Mouse (Mus musculus) CD4-positive, CD25-positive, alpha-beta regulatory T cell, adult 9 weeks (primary cell): ENCODE measurements around the gene Gast. TPM values are rescaled to one million over a fixed set of nuclear protein-coding genes. Genes with fewer than 3 reads are reported as not detected.

ENCODE experiments used
- polyA plus RNA-seq: library from polyadenylated mRNA; unstranded; fragments of 100-300 nt; shearing (Covaris generic); gene quantifications from one replicate; pipeline ENCODE4 v1.2.1, GENCODE M21; 2017

Gene Gast
- not detected for polyA plus RNA-seq

GRCm38 (mm10) chr11:100333944-100334457 lies at the start of gene Gast:
TSS of gene Gast (plus strand) at chr11:100334407.

GRCm38 (mm10) chr11:100319492-100320171 lies 14.6 kb upstream of the Gast start, which contains the start of gene Eif1:
TSS of gene Eif1 (plus strand) at chr11:100319885.

GRCm38 (mm10) chr11:100355972-100356818 lies 22.0 kb downstream of the Gast start, which contains the start of gene Hap1:
TSS of gene Hap1 (minus strand) at chr11:100356128.

Other genes starting within 250 kb of the Gast start
- gene Krt32, start 246.2 kb upstream of the Gast start, polyA plus RNA-seq, result not detected
- gene Krt35, start 238.2 kb upstream of the Gast start, polyA plus RNA-seq, result not detected
- gene Krt36, start 228.8 kb upstream of the Gast start, polyA plus RNA-seq, result not detected
- gene Krt13, start 212.8 kb upstream of the Gast start, polyA plus RNA-seq, result not detected
- not detected for gene Krt15, start 198.5 kb upstream of the Gast start, polyA plus RNA-seq
- gene Krt19, start 185.7 kb upstream of the Gast start, polyA plus RNA-seq, result not detected
- gene Krt9, start 141.2 kb upstream of the Gast start, polyA plus RNA-seq, result not detected
- gene Krt14, start 126.9 kb upstream of the Gast start, polyA plus RNA-seq, result not detected
- not detected for gene Krt16, start 85.5 kb upstream of the Gast start, polyA plus RNA-seq
- gene Krt17, start 73.4 kb upstream of the Gast start, polyA plus RNA-seq, result 3.8 TPM
- gene Krt42, start 64.5 kb upstream of the Gast start, polyA plus RNA-seq, result not detected
- 3,233 TPM for gene Eif1, start 14.5 kb upstream of the Gast start, polyA plus RNA-seq
- gene Hap1, start 21.7 kb downstream of the Gast start, polyA plus RNA-seq, result 2.6 TPM
- gene Jup, start 63.4 kb downstream of the Gast start, polyA plus RNA-seq, result 2.5 TPM
- not detected for gene P3h4, start 80.4 kb downstream of the Gast start, polyA plus RNA-seq
- not detected for gene Fkbp10, start 81.3 kb downstream of the Gast start, polyA plus RNA-seq
- gene Nt5c3b, start 107.4 kb downstream of the Gast start, polyA plus RNA-seq, result 166 TPM
- 0.45 TPM for gene Klhl10, start 107.5 kb downstream of the Gast start, polyA plus RNA-seq
- 2.9 TPM for gene Klhl11, start 138.3 kb downstream of the Gast start, polyA plus RNA-seq
- gene Acly, start 193.6 kb downstream of the Gast start, polyA plus RNA-seq, result 206 TPM
- 0.15 TPM for gene Ttc25, start 211.2 kb downstream of the Gast start, polyA plus RNA-seq
- gene Cnp, start 240.5 kb downstream of the Gast start, polyA plus RNA-seq, result 425 TPM